Mouse (Mus musculus): ENCODE measurements around the gene Prss36.

DNA sequence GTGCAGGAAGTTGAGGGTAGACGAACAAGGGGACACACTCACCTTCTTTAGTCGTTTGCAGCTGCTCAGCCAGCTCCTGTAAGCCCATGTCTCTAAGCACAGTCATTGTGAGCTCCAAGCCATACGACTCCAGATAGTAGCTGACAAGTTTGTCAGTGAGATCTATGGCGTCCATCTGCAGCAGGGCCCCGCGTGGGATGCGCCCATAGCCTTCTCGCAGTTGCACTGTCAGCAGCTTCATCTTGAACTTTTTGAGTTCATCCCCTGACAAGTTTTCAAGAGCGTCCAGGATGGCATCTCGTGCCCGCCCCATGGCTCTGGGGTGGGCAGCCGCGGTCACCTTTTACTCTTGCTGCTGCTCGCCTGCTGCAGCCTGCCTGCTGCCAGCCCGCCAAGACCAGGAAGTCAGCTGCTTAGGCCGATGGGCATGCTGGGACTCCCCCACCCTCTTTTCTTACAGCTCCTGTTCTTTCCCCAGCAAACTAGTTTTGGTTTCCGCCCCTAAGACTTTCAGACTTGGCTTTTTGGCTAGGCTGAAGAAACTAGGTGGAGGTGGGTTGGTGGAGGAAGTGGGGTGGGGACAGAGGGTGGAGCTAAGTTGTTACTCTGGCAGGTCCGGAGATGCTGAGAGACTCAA is 46.9 kb upstream of the Prss36 start, which contains the start of gene Pycard:
- TF ChIP-seq POLR2A (IDR thresholded peaks at IDR 0.05; ENCODE audit: borderline replicate concordance, insufficient read depth, low read length) (no peak), CTCF (IDR thresholded peaks at IDR 0.05; ENCODE audit: borderline replicate concordance, insufficient read depth, low read depth, low read length) (no peak)
